Mouse (Mus musculus) ES-E14 (cell line): ENCODE measurements around the gene Ano7. TPM values are rescaled to one million over a fixed set of nuclear protein-coding genes. Genes with fewer than 3 reads are reported as not detected.

Source experiments
- DNase-seq: peaks from one replicate; pipeline ENCODE4 v3.0.0-alpha.2; 2013; ENCODE audit warnings: low read depth, low spot score
- H3K27ac ChIP-seq: 2 replicates; pipeline ENCODE4 v1.5.1; 2012; ENCODE audit warnings: low read depth, mild to moderate bottlenecking, low read length, moderate library complexity, mixed read lengths; ENCODE audit not compliant: poor library complexity, insufficient read depth, severe bottlenecking
- H3K36me3 ChIP-seq: 2 replicates; pipeline ENCODE4 v1.6.1; 2012; ENCODE audit warnings: mild to moderate bottlenecking, low read length, moderate library complexity, mixed read lengths; ENCODE audit not compliant: control insufficient read depth, poor library complexity, insufficient read depth, severe bottlenecking
- H3K4me1 ChIP-seq, 2 experiments: fragments of 150-350 bp in 1 of 2; sonication (generic) in 1 of 2; 2 replicates each; pipeline ENCODE4 v1.6.1; 2012; ENCODE audit warnings: low read length in 2 of 2, mild to moderate bottlenecking in 1 of 2, mixed read lengths in 1 of 2; ENCODE audit not compliant: control insufficient read depth in 2 of 2, insufficient read depth in 2 of 2, poor library complexity in 1 of 2
- H3K4me3 ChIP-seq, 2 experiments: fragments of 150-350 bp in 1 of 2; sonication (generic) in 1 of 2; 2 replicates each; pipeline ENCODE4 v1.5.1; 2012; ENCODE audit warnings: low read length in 2 of 2, low read depth in 1 of 2, mild to moderate bottlenecking in 1 of 2, mixed read lengths in 1 of 2; ENCODE audit not compliant: insufficient read depth in 1 of 2, poor library complexity in 1 of 2, severe bottlenecking in 1 of 2
- H3K9ac ChIP-seq: 2 replicates; pipeline ENCODE4 v1.6.1; 2012; ENCODE audit warnings: low read depth, mild to moderate bottlenecking, low read length, mixed read lengths; ENCODE audit not compliant: poor library complexity, insufficient read depth, severe bottlenecking
- H3K9me3 ChIP-seq: fragments of 150-350 bp; sonication (generic); 2 replicates; pipeline ENCODE4 v1.6.1; 2012; ENCODE audit warnings: low read depth, mild to moderate bottlenecking, low read length; ENCODE audit not compliant: control insufficient read depth, insufficient read depth
- CHD2 ChIP-seq: IDR thresholded peaks from 2 replicates; pipeline ENCODE4 v1.6.1; 2014; ENCODE audit warnings: mild to moderate bottlenecking, low read depth, low read length, inconsistent platforms
- HCFC1 ChIP-seq: IDR thresholded peaks from 2 replicates; pipeline ENCODE4 v1.6.1; 2012; ENCODE audit warnings: low read length, inconsistent platforms, borderline replicate concordance; ENCODE audit not compliant: insufficient read depth
- MAFK ChIP-seq: IDR thresholded peaks from 2 replicates; pipeline ENCODE4 v1.6.1; 2014; ENCODE audit warnings: mild to moderate bottlenecking, low read depth, low read length, inconsistent platforms; ENCODE audit not compliant: insufficient read depth
- ZC3H11A ChIP-seq: IDR thresholded peaks from 2 replicates; pipeline ENCODE4 v1.6.1; 2012; ENCODE audit warnings: low read depth, mild to moderate bottlenecking, inconsistent platforms, low read length, borderline replicate concordance
- ZNF384 ChIP-seq: IDR thresholded peaks from 2 replicates; pipeline ENCODE4 v1.6.1; 2012; ENCODE audit warnings: low read depth, low read length, inconsistent platforms
- in situ Hi-C, 2 experiments: fragments of 600-800 bp; cut with MboI; formaldehyde crosslinking; loops; one replicate each; pipeline ENCODE4 v1.15.1; 2025; ENCODE audit warnings: low sequenced_read_pairs in 2 of 2, inconsistent platforms in 1 of 2; ENCODE audit not compliant: unreplicated experiment in 2 of 2
- total RNA-seq: library from RNA; depleted of rRNA; stranded (reverse); fragments of 300-350 nt; gene quantifications from 2 replicates; pipeline ENCODE4 v1.2.3, GENCODE M21; 2012; rRNA removed

Gene Ano7
- total RNA-seq, 1 experiment = 0.13 TPM

DNA sequence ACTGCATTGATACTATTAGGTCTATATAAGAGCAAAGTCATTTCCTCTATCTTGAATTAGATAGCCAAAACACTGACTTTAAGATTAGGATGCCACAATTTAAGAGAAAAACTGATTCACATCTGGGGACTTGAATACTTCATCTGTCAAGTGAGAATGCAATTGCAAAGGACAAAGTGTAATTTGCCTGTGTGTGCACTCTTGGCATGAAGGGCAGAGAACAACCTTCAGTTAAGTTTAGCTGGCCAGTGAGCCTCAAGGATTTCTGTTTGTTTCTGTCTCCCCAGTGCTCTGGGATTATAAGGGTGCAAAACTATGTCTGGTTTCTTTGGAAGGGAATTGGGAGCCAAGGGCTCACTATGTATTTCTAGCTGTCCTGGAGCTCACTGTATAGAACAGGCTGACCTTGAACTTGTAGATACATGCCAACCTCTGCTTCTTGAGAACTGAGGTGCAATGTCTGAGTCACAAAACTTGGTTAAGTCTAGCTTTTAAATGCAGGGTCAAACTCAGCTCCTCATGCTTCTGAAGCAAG, 80.1 kb downstream of the Ano7 start:
- no peaks in the 10 kb centered on the region for H3K36me3 ChIP-seq
- no peak overlapping the region for H3K9ac ChIP-seq
- in situ Hi-C loops = no loop called here
- H3K4me3 ChIP-seq = no peak overlapping the region
- 0 out of 4 replicates have a peak, but pooled peaks cover 0 to 4% of the 10 kb centered on the region in 2 experiments for H3K4me1 ChIP-seq
- H3K27ac ChIP-seq = no peak overlapping the region
- H3K9me3 ChIP-seq = no peaks in the 10 kb centered on the region
- no peak for TF ChIP-seq ZC3H11A
- no peak for TF ChIP-seq MAFK
- no peak for TF ChIP-seq CHD2
- TF ChIP-seq HCFC1 = no peak
- no peak for TF ChIP-seq ZNF384
- DNase-seq = no peak

Other genes starting within 250 kb of the Ano7 start
- not detected in 2 replicates for gene Agxt, start 238.7 kb upstream of the Ano7 start, total RNA-seq
- gene 2310007B03Rik, start 213.0 kb upstream of the Ano7 start, total RNA-seq = 0.62 and 0.90 TPM in 2 replicates
- 3.1 and 3.2 TPM in 2 replicates for gene Crocc2, start 205.2 kb upstream of the Ano7 start, total RNA-seq
- gene Sned1, start 138.1 kb upstream of the Ano7 start, total RNA-seq = 11.8 and 13.3 TPM in 2 replicates
- gene Mterf4, start 68.0 kb upstream of the Ano7 start, total RNA-seq = 38.7 and 38.9 TPM in 2 replicates
- gene Ppp1r7, start 31.1 kb upstream of the Ano7 start, total RNA-seq = 18.6 and 22.0 TPM in 2 replicates
- 34.4 and 36.8 TPM in 2 replicates for gene Pask, start 30.4 kb upstream of the Ano7 start, total RNA-seq
- 85.7 and 147 TPM in 2 replicates for gene Hdlbp, start 104.9 kb downstream of the Ano7 start, total RNA-seq
- gene Farp2, start 138.1 kb downstream of the Ano7 start, total RNA-seq = 2.5 and 2.8 TPM in 2 replicates